Mouse (Mus musculus): Measurements from ENCODE around the gene Clec2d. TPM values are rescaled to one million over a fixed set of nuclear protein-coding genes. Genes with fewer than 3 reads are reported as not detected.

The Clec2d gene
- polyA plus RNA-seq, 1 experiment from 2014 or later = not detected

GRCm38 (mm10) chr6:129202306-129202705 is 21.9 kb downstream of the Clec2d start:
- Histone ChIP-seq H3K4me1 (no peaks in the 10 kb centered on the region), H3K27me3 (replicated peaks; ENCODE audit: low read depth, poor library complexity, severe bottlenecking) (no peaks in the 10 kb centered on the region), H3K27ac (replicated peaks) (no peak overlapping the region), H3K4me3 (no peak overlapping the region), H3K9me3 (no peaks in the 10 kb centered on the region), H3K36me3 (replicated peaks) (no peaks in the 10 kb centered on the region)
- DNase-seq (ENCODE audit: low spot score) = no peak
- WGBS = 76% methylated on average over 1 of the region's 1 CpGs

GRCm38 (mm10) chr6:129204342-129204741 is 23.9 kb downstream of the Clec2d start:
- H3K9me3 ChIP-seq = no peaks in the 10 kb centered on the region
- no peaks in the 10 kb centered on the region for H3K36me3 ChIP-seq (replicated peaks)
- WGBS = 81% methylated on average over 1 of the region's 1 CpGs
- no peaks in the 10 kb centered on the region for H3K4me1 ChIP-seq
- no peaks in the 10 kb centered on the region for H3K27me3 ChIP-seq (replicated peaks; ENCODE audit: low read depth, poor library complexity, severe bottlenecking)
- no peak overlapping the region for H3K27ac ChIP-seq (replicated peaks)
- no peak overlapping the region for H3K4me3 ChIP-seq
- no peak for DNase-seq (ENCODE audit: low spot score)

- Histone ChIP-seq H3K27me3 (replicated peaks; ENCODE audit: low read depth, poor library complexity, severe bottlenecking) (no peaks in the 10 kb centered on the region), H3K4me3 (no peak overlapping the region), H3K9me3 (no peaks in the 10 kb centered on the region), H3K36me3 (replicated peaks) (no peaks in the 10 kb centered on the region), H3K27ac (replicated peaks) (no peak overlapping the region), H3K4me1 (no peaks in the 10 kb centered on the region)
- no peak for DNase-seq (ENCODE audit: low spot score)
- 85% methylated on average over 3 of the region's 3 CpGs for WGBS
Measured at GRCm38 (mm10) chr6:129204838-129205237, 24.4 kb downstream of the Clec2d start.

- 85% methylated on average over 5 of the region's 5 CpGs for WGBS
- no peak overlapping the region for H3K4me3 ChIP-seq
- no peaks in the 10 kb centered on the region for H3K4me1 ChIP-seq
- no peaks in the 10 kb centered on the region for H3K27me3 ChIP-seq (replicated peaks; ENCODE audit: low read depth, poor library complexity, severe bottlenecking)
- H3K9me3 ChIP-seq = no peaks in the 10 kb centered on the region
- no peak for DNase-seq (ENCODE audit: low spot score)
- no peaks in the 10 kb centered on the region for H3K36me3 ChIP-seq (replicated peaks)
- no peak overlapping the region for H3K27ac ChIP-seq (replicated peaks)
Measured at GRCm38 (mm10) chr6:129208891-129209519, 28.6 kb downstream of the Clec2d start.

GRCm38 (mm10) chr6:129209785-129210446 is 29.5 kb downstream of the Clec2d start:
- no peaks in the 10 kb centered on the region for H3K4me1 ChIP-seq
- no peak overlapping the region for H3K4me3 ChIP-seq
- DNase-seq (ENCODE audit: low spot score) = no peak
- WGBS = 75% methylated on average over 1 of the region's 1 CpGs
- H3K36me3 ChIP-seq (replicated peaks) = no peaks in the 10 kb centered on the region
- no peaks in the 10 kb centered on the region for H3K9me3 ChIP-seq
- no peak overlapping the region for H3K27ac ChIP-seq (replicated peaks)
- H3K27me3 ChIP-seq (replicated peaks; ENCODE audit: low read depth, poor library complexity, severe bottlenecking) = no peaks in the 10 kb centered on the region

GRCm38 (mm10) chr6:129210447-129210790 is 30.0 kb downstream of the Clec2d start:
- no peak for DNase-seq (ENCODE audit: low spot score)
- Histone ChIP-seq H3K9me3 (no peaks in the 10 kb centered on the region), H3K4me1 (no peaks in the 10 kb centered on the region), H3K27me3 (replicated peaks; ENCODE audit: low read depth, poor library complexity, severe bottlenecking) (no peaks in the 10 kb centered on the region), H3K36me3 (replicated peaks) (no peaks in the 10 kb centered on the region), H3K4me3 (no peak overlapping the region), H3K27ac (replicated peaks) (no peak overlapping the region)
- WGBS = 89% methylated on average over 4 of the region's 4 CpGs

- Histone ChIP-seq H3K27ac (replicated peaks) (no peak overlapping the region), H3K36me3 (replicated peaks) (no peaks in the 10 kb centered on the region), H3K27me3 (replicated peaks; ENCODE audit: low read depth, poor library complexity, severe bottlenecking) (no peaks in the 10 kb centered on the region), H3K9me3 (no peaks in the 10 kb centered on the region), H3K4me1 (no peaks in the 10 kb centered on the region), H3K4me3 (no peak overlapping the region)
- no peak for DNase-seq (ENCODE audit: low spot score)
Measured at GRCm38 (mm10) chr6:129212421-129213195, 32.2 kb downstream of the Clec2d start.

- Histone ChIP-seq H3K4me1 (no peaks in the 10 kb centered on the region), H3K27ac (replicated peaks) (no peak overlapping the region), H3K36me3 (replicated peaks) (no peaks in the 10 kb centered on the region), H3K9me3 (no peaks in the 10 kb centered on the region), H3K4me3 (no peak overlapping the region), H3K27me3 (replicated peaks; ENCODE audit: low read depth, poor library complexity, severe bottlenecking) (no peaks in the 10 kb centered on the region)
- DNase-seq (ENCODE audit: low spot score) = no peak
- 81% methylated on average over 1 of the region's 1 CpGs for WGBS
Measured at GRCm38 (mm10) chr6:129213497-129213896, 33.1 kb downstream of the Clec2d start.

GRCm38 (mm10) chr6:129214263-129214662 is 33.8 kb downstream of the Clec2d start:
- H3K27ac ChIP-seq (replicated peaks) = no peak overlapping the region
- DNase-seq (ENCODE audit: low spot score) = no peak

GRCm38 (mm10) chr6:129215053-129215452 is 34.6 kb downstream of the Clec2d start:
- H3K27me3 ChIP-seq (replicated peaks; ENCODE audit: low read depth, poor library complexity, severe bottlenecking) = no peaks in the 10 kb centered on the region
- no peak for DNase-seq (ENCODE audit: low spot score)
- H3K4me1 ChIP-seq = no peaks in the 10 kb centered on the region
- no peak overlapping the region for H3K4me3 ChIP-seq
- no peaks in the 10 kb centered on the region for H3K9me3 ChIP-seq
- H3K36me3 ChIP-seq (replicated peaks) = no peaks in the 10 kb centered on the region
- 86% methylated on average over 2 of the region's 2 CpGs for WGBS
- no peak overlapping the region for H3K27ac ChIP-seq (replicated peaks)

More at GRCm38 (mm10) chr6:129214263-129214662, 33.8 kb downstream of the Clec2d start:
- H3K27me3 ChIP-seq (replicated peaks; ENCODE audit: low read depth, poor library complexity, severe bottlenecking) = no peaks in the 10 kb centered on the region
- no peaks in the 10 kb centered on the region for H3K36me3 ChIP-seq (replicated peaks)
- no peak overlapping the region for H3K4me3 ChIP-seq
- no peaks in the 10 kb centered on the region for H3K9me3 ChIP-seq
- no peaks in the 10 kb centered on the region for H3K4me1 ChIP-seq
- 89% methylated on average over 2 of the region's 2 CpGs for WGBS

GRCm38 (mm10) chr6:129215886-129216637 is 35.6 kb downstream of the Clec2d start:
- H3K27me3 ChIP-seq (replicated peaks; ENCODE audit: low read depth, poor library complexity, severe bottlenecking) = no peaks in the 10 kb centered on the region
- no peak overlapping the region for H3K27ac ChIP-seq (replicated peaks)
- WGBS = 87% methylated on average over 7 of the region's 7 CpGs
- no peak for DNase-seq (ENCODE audit: low spot score)
- no peaks in the 10 kb centered on the region for H3K9me3 ChIP-seq
- no peak overlapping the region for H3K4me3 ChIP-seq
- no peaks in the 10 kb centered on the region for H3K4me1 ChIP-seq
- H3K36me3 ChIP-seq (replicated peaks) = no peaks in the 10 kb centered on the region

- 87% methylated on average over 3 of the region's 3 CpGs for WGBS
- H3K4me3 ChIP-seq = no peak overlapping the region
- no peak for DNase-seq (ENCODE audit: low spot score)
- no peaks in the 10 kb centered on the region for H3K27me3 ChIP-seq (replicated peaks; ENCODE audit: low read depth, poor library complexity, severe bottlenecking)
- no peaks in the 10 kb centered on the region for H3K9me3 ChIP-seq
- H3K27ac ChIP-seq (replicated peaks) = no peak overlapping the region
- H3K36me3 ChIP-seq (replicated peaks) = no peaks in the 10 kb centered on the region
- H3K4me1 ChIP-seq = no peaks in the 10 kb centered on the region
Measured at GRCm38 (mm10) chr6:129216721-129217230, 36.4 kb downstream of the Clec2d start.

Data from embryonic facial prominence, embryonic 10.5 days (tissue).